In genomic region chr8:91241371-91241770, GRCm38 (mm10) we compare ENCODE assay signal across 21 mouse cellular contexts.
"Had no signal": no experiment of that assay in that cellular context is flagged by ENCODE, and none has a peak within 500 bp of the region (broad histone marks: within the 10 kb centered on the region; RNA-seq: fewer than 3 reads in every experiment).

No protein-coding gene starts in this region.

- H3K4me3 ChIP-seq: kidney, embryonic 15.5 days; left cerebral cortex, adult 2 months; midbrain, embryonic 15.5 days; myocyte; neural tube, embryonic 13.5 days had no signal

- H3K9me3 ChIP-seq: kidney, embryonic 15.5 days; midbrain, embryonic 15.5 days; neural tube, embryonic 13.5 days had no signal

- H3K4me1 ChIP-seq: kidney, embryonic 15.5 days; midbrain, embryonic 15.5 days had no signal

- DNase-seq: kidney, adult 11 months; kidney, adult 8-10 months; kidney, postnatal 10 days; kidney, postnatal 36 days; layer of hippocampus, postnatal 36 days; liver, postnatal 0 days; lung, embryonic 14.5 days; right cerebral cortex, adult 18-20 months; right cerebral cortex, postnatal 14 days; right cerebral cortex, postnatal 4 days; thymus, adult 2 months; thymus, postnatal 14 days had no signal

- H3K27me3 ChIP-seq: kidney, embryonic 15.5 days; midbrain, embryonic 15.5 days; neural tube, embryonic 13.5 days had no signal

- H3K4me2 ChIP-seq: kidney, embryonic 15.5 days; lung, embryonic 14.5 days; midbrain, embryonic 15.5 days; neural tube, embryonic 13.5 days had no signal

- H3K9ac ChIP-seq: kidney, embryonic 15.5 days; liver, embryonic 14.5 days; liver, postnatal 0 days; lung, embryonic 14.5 days; midbrain, embryonic 15.5 days; neural tube, embryonic 13.5 days had no signal

- H3K27ac ChIP-seq: kidney, embryonic 15.5 days; left cerebral cortex, adult 2 months; liver, embryonic 14.5 days; macrophage; midbrain, embryonic 15.5 days; neural tube, embryonic 13.5 days; stomach, postnatal 0 days had no signal

- H3K36me3 ChIP-seq: midbrain, embryonic 15.5 days; neural tube, embryonic 13.5 days had no signal

- ATAC-seq: liver, postnatal 0 days; lung, postnatal 0 days; midbrain, embryonic 15.5 days had no signal
